Mouse (Mus musculus): ENCODE data around the gene Slc35b1.

Slc35b1 gene

GRCm38 (mm10) chr11:95384319-95384972 is at the start of gene Slc35b1:
Gene Slc35b1, plus strand, starts transcription at chr11:95384692.
- DNase-seq, result peak; percentile 97

- DNase-seq, result peak; percentile 85 to 91
Measured at GRCm38 (mm10) chr11:95336568-95337128, 47.8 kb upstream of the Slc35b1 start, which contains the start of gene Fam117a. Gene Fam117a, plus strand, starts transcription at chr11:95337018.

- DNase-seq, result peak; percentile 65 to 74
Measured at GRCm38 (mm10) chr11:95337129-95337813, 47.2 kb upstream of the Slc35b1 start.

GRCm38 (mm10) chr11:95337846-95338342 is 46.6 kb upstream of the Slc35b1 start:
- DNase-seq, result no peak

GRCm38 (mm10) chr11:95339471-95340021 is 44.9 kb upstream of the Slc35b1 start:
- no peak for DNase-seq

- DNase-seq, result no peak
Measured at GRCm38 (mm10) chr11:95340259-95340658, 44.2 kb upstream of the Slc35b1 start.

GRCm38 (mm10) chr11:95340664-95341063 is 43.8 kb upstream of the Slc35b1 start:
- no peak for DNase-seq

GRCm38 (mm10) chr11:95343180-95343579 is 41.3 kb upstream of the Slc35b1 start:
- no peak for DNase-seq

- DNase-seq, result no peak
Measured at GRCm38 (mm10) chr11:95344181-95344580, 40.3 kb upstream of the Slc35b1 start.

GRCm38 (mm10) chr11:95350289-95350688 is 34.2 kb upstream of the Slc35b1 start:
- peak in 1 of 2 experiments; percentile 28 for DNase-seq

- DNase-seq, result no peak
Measured at GRCm38 (mm10) chr11:95350960-95351359, 33.5 kb upstream of the Slc35b1 start.

- DNase-seq, result no peak
Measured at GRCm38 (mm10) chr11:95352686-95353085, 31.8 kb upstream of the Slc35b1 start.

GRCm38 (mm10) chr11:95353226-95353625 is 31.3 kb upstream of the Slc35b1 start:
- DNase-seq, result no peak

- DNase-seq, result no peak
Measured at GRCm38 (mm10) chr11:95354228-95354944, 30.1 kb upstream of the Slc35b1 start.

GRCm38 (mm10) chr11:95354945-95355660 is 29.4 kb upstream of the Slc35b1 start:
- no peak for DNase-seq

GRCm38 (mm10) chr11:95355661-95356011 is 28.9 kb upstream of the Slc35b1 start:
- no peak for DNase-seq

- no peak for DNase-seq
Measured at GRCm38 (mm10) chr11:95356039-95356438, 28.5 kb upstream of the Slc35b1 start.

GRCm38 (mm10) chr11:95356469-95357273 is 27.8 kb upstream of the Slc35b1 start:
- DNase-seq, result peak; percentile 76 to 78

GRCm38 (mm10) chr11:95358263-95358662 is 26.2 kb upstream of the Slc35b1 start:
- no peak for DNase-seq

GRCm38 (mm10) chr11:95364388-95364787 is 20.1 kb upstream of the Slc35b1 start:
- DNase-seq, result no peak

GRCm38 (mm10) chr11:95365596-95365995 is 18.9 kb upstream of the Slc35b1 start:
- DNase-seq, result peak; percentile 58 to 65
